Mouse (Mus musculus) small intestine, adult 2 months (tissue): Measurements from ENCODE around the gene Phldb2.

Source experiments
- CTCF ChIP-seq: fragments of 200-500 bp; IDR thresholded peaks from 2 replicates; pipeline ENCODE4 v1.5.1; 2012; ENCODE audit warnings: low read depth, mild to moderate bottlenecking, control low read depth, inconsistent platforms, low read length, moderate library complexity, mixed read lengths; ENCODE audit not compliant: insufficient replicate concordance, insufficient read length; ENCODE audit errors: extremely low read depth
- POLR2A ChIP-seq: fragments of 200-500 bp; IDR thresholded peaks from 2 replicates; pipeline ENCODE4 v1.6.1; 2012; ENCODE audit warnings: low read depth, mild to moderate bottlenecking, control low read depth, inconsistent platforms, low read length, moderate library complexity

GRCm38 (mm10) chr16:45842440-45842839 is 111.0 kb downstream of the Phldb2 start:
- TF ChIP-seq CTCF: no peak
- no peak for TF ChIP-seq POLR2A
